Mouse (Mus musculus): ENCODE results near the gene Dupd1. TPM values are rescaled to one million over a fixed set of nuclear protein-coding genes. Genes with fewer than 3 reads are reported as not detected.
"Not testable (repeated sequence)": the region's sequence is repeated elsewhere in the genome, so short reads cannot be mapped to it uniquely, and the experiment has no call there.

The Dupd1 gene
- polyA plus RNA-seq, 1 experiment from 2014 or later = 0.15 TPM

- H3K27me3 ChIP-seq (ENCODE audit: insufficient read depth, poor library complexity, severe bottlenecking) = peaks cover 6% of the 10 kb centered on the region; the same call in 1 of the 2 replicates
- peaks cover 41% of the 10 kb centered on the region for H3K4me1 ChIP-seq
- WGBS = 45% methylated on average over 8 of the region's 8 CpGs
- peak overlapping the region; percentile 65 for H3K27ac ChIP-seq
- no peak overlapping the region for H3K4me3 ChIP-seq
- H3K36me3 ChIP-seq = no peaks in the 10 kb centered on the region
- no peaks in the 10 kb centered on the region for H3K9me3 ChIP-seq
- no peak for DNase-seq (ENCODE audit: low spot score)
Observed at GRCm38 (mm10) chr14:21679631-21680201, 34.7 kb downstream of the Dupd1 start.

- 28% methylated on average over 5 of the region's 7 CpGs for WGBS
- DNase-seq (ENCODE audit: low spot score) = no peak
- 0 out of 2 replicates have a peak overlapping the region, but pooled peaks have one; percentile 29 for H3K27ac ChIP-seq
Observed at GRCm38 (mm10) chr14:21678509-21679285, 35.7 kb downstream of the Dupd1 start.

GRCm38 (mm10) chr14:21676223-21676622 lies 38.2 kb downstream of the Dupd1 start:
- WGBS = 77% methylated on average over 2 of the region's 2 CpGs
- Histone ChIP-seq H3K36me3 (no peaks in the 10 kb centered on the region), H3K4me3 (no peak overlapping the region), H3K27ac (no peak overlapping the region), H3K9me3 (no peaks in the 10 kb centered on the region), H3K27me3 (ENCODE audit: insufficient read depth, poor library complexity, severe bottlenecking) (no peaks in the 10 kb centered on the region), H3K4me1 (peaks cover 23% of the 10 kb centered on the region)
- DNase-seq (ENCODE audit: low spot score) = no peak

More at GRCm38 (mm10) chr14:21678509-21679285, 35.7 kb downstream of the Dupd1 start:
- H3K4me1 ChIP-seq = peaks cover 35% of the 10 kb centered on the region
- no peaks in the 10 kb centered on the region for H3K9me3 ChIP-seq
- H3K36me3 ChIP-seq = no peaks in the 10 kb centered on the region
- H3K4me3 ChIP-seq = no peak overlapping the region
- H3K27me3 ChIP-seq (ENCODE audit: insufficient read depth, poor library complexity, severe bottlenecking) = no peaks in the 10 kb centered on the region

GRCm38 (mm10) chr14:21674471-21674870 lies 39.9 kb downstream of the Dupd1 start:
- DNase-seq (ENCODE audit: low spot score) = no peak
- Histone ChIP-seq H3K27ac (no peak overlapping the region), H3K36me3 (peaks cover 13% of the 10 kb centered on the region), H3K27me3 (ENCODE audit: insufficient read depth, poor library complexity, severe bottlenecking) (no peaks in the 10 kb centered on the region), H3K4me1 (peaks cover 8% of the 10 kb centered on the region), H3K9me3 (no peaks in the 10 kb centered on the region), H3K4me3 (no peak overlapping the region)
- 62% methylated on average over 5 of the region's 5 CpGs for WGBS

GRCm38 (mm10) chr14:21673100-21673499 lies 41.3 kb downstream of the Dupd1 start:
- no peak for DNase-seq (ENCODE audit: low spot score)
- no peak overlapping the region for H3K27ac ChIP-seq
- WGBS = 78% methylated on average over 4 of the region's 4 CpGs

GRCm38 (mm10) chr14:21670422-21671006 lies 43.9 kb downstream of the Dupd1 start:
- not testable (repeated sequence) for H3K4me1 ChIP-seq; H3K27ac ChIP-seq; H3K9me3 ChIP-seq; DNase-seq (ENCODE audit: low spot score); H3K27me3 ChIP-seq (ENCODE audit: insufficient read depth, poor library complexity, severe bottlenecking); H3K4me3 ChIP-seq
- peaks cover 47% of the 10 kb centered on the region for H3K36me3 ChIP-seq
- WGBS = 91% methylated on average over 15 of the region's 15 CpGs

More at GRCm38 (mm10) chr14:21673100-21673499, 41.3 kb downstream of the Dupd1 start:
- H3K4me3 ChIP-seq = no peak overlapping the region
- H3K27me3 ChIP-seq (ENCODE audit: insufficient read depth, poor library complexity, severe bottlenecking) = no peaks in the 10 kb centered on the region
- no peaks in the 10 kb centered on the region for H3K9me3 ChIP-seq
- H3K36me3 ChIP-seq = peaks cover 27% of the 10 kb centered on the region
- no peaks in the 10 kb centered on the region for H3K4me1 ChIP-seq

GRCm38 (mm10) chr14:21669633-21670421 lies 44.5 kb downstream of the Dupd1 start:
- Histone ChIP-seq H3K9me3 (no peaks in the 10 kb centered on the region), H3K27ac (no peak overlapping the region), H3K4me3 (no peak overlapping the region), H3K27me3 (ENCODE audit: insufficient read depth, poor library complexity, severe bottlenecking) (no peaks in the 10 kb centered on the region), H3K4me1 (no peaks in the 10 kb centered on the region), H3K36me3 (peaks cover 53% of the 10 kb centered on the region)
- 81% methylated on average over 11 of the region's 11 CpGs for WGBS
- no peak for DNase-seq (ENCODE audit: low spot score)

GRCm38 (mm10) chr14:21669218-21669617 lies 45.2 kb downstream of the Dupd1 start:
- DNase-seq (ENCODE audit: low spot score) = no peak
- Histone ChIP-seq H3K4me3 (no peak overlapping the region), H3K4me1 (no peaks in the 10 kb centered on the region), H3K27me3 (ENCODE audit: insufficient read depth, poor library complexity, severe bottlenecking) (no peaks in the 10 kb centered on the region), H3K27ac (no peak overlapping the region), H3K36me3 (peaks cover 59% of the 10 kb centered on the region), H3K9me3 (no peaks in the 10 kb centered on the region)
- WGBS = 88% methylated on average over 11 of the region's 11 CpGs

GRCm38 (mm10) chr14:21662465-21663142 lies 51.8 kb downstream of the Dupd1 start:
- Histone ChIP-seq H3K9me3 (no peaks in the 10 kb centered on the region), H3K4me1 (peaks cover 19% of the 10 kb centered on the region), H3K36me3 (peaks cover 65% of the 10 kb centered on the region), H3K27ac (no peak overlapping the region), H3K27me3 (ENCODE audit: insufficient read depth, poor library complexity, severe bottlenecking) (no peaks in the 10 kb centered on the region), H3K4me3 (no peak overlapping the region)
- no peak for DNase-seq (ENCODE audit: low spot score)
- WGBS = 72% methylated on average over 8 of the region's 8 CpGs

GRCm38 (mm10) chr14:21659652-21660051 lies 54.7 kb downstream of the Dupd1 start:
- Histone ChIP-seq H3K27me3 (ENCODE audit: insufficient read depth, poor library complexity, severe bottlenecking) (no peaks in the 10 kb centered on the region), H3K36me3 (peaks cover 41% of the 10 kb centered on the region), H3K4me3 (peak overlapping the region; percentile 28), H3K27ac (no peak overlapping the region), H3K9me3 (no peaks in the 10 kb centered on the region), H3K4me1 (peaks cover 31% of the 10 kb centered on the region)
- no peak for DNase-seq (ENCODE audit: low spot score)
- 31% methylated on average over 5 of the region's 5 CpGs for WGBS

- H3K4me3 ChIP-seq = peak overlapping the region; percentile 28
- H3K27ac ChIP-seq = peak overlapping the region; percentile 6; the same call in 1 of the 2 replicates
- 50% methylated on average over 13 of the region's 13 CpGs for WGBS
Observed at GRCm38 (mm10) chr14:21659155-21659554, 55.2 kb downstream of the Dupd1 start.

GRCm38 (mm10) chr14:21653813-21654212 lies 60.6 kb downstream of the Dupd1 start:
- Histone ChIP-seq H3K27ac (no peak overlapping the region), H3K9me3 (no peaks in the 10 kb centered on the region), H3K4me1 (peaks cover 23% of the 10 kb centered on the region), H3K27me3 (ENCODE audit: insufficient read depth, poor library complexity, severe bottlenecking) (no peaks in the 10 kb centered on the region), H3K4me3 (no peak overlapping the region), H3K36me3 (peaks cover 12% of the 10 kb centered on the region; the same call in 1 of the 2 replicates)
- no peak for DNase-seq (ENCODE audit: low spot score)
- 67% methylated on average over 2 of the region's 2 CpGs for WGBS

More at GRCm38 (mm10) chr14:21659155-21659554, 55.2 kb downstream of the Dupd1 start:
- H3K27me3 ChIP-seq (ENCODE audit: insufficient read depth, poor library complexity, severe bottlenecking) = no peaks in the 10 kb centered on the region
- no peaks in the 10 kb centered on the region for H3K9me3 ChIP-seq
- H3K36me3 ChIP-seq = peaks cover 39% of the 10 kb centered on the region
- DNase-seq (ENCODE audit: low spot score) = peak; percentile 83
- H3K4me1 ChIP-seq = peaks cover 31% of the 10 kb centered on the region
